Mouse (Mus musculus): ENCODE measurements at regions not wholly inside any gene's neighbourhood (a gene's known extent, or its start where the extent isn't known, plus 50 kb on each side); places are given as distances from the start of the nearest gene placed in this dataset.

GRCm38 (mm10) chr13:84757896-84758567 is 431.2 kb upstream of the Ccnh start:
- TF ChIP-seq USF1 (IDR thresholded peaks at IDR 0.05; ENCODE audit: low read depth), result no peak
- no peak for TF ChIP-seq CEBPB (IDR thresholded peaks at IDR 0.05; ENCODE audit: low read depth)
- no peak for TF ChIP-seq MAX (IDR thresholded peaks at IDR 0.05)
- no peak for TF ChIP-seq MYOG (IDR thresholded peaks at IDR 0.05; ENCODE audit: control insufficient read depth, extremely low read depth, insufficient read length)
- no peak for TF ChIP-seq CTCF (IDR thresholded peaks at IDR 0.05; ENCODE audit: control insufficient read depth, insufficient read depth, insufficient read length)
- TF ChIP-seq MYOD1 (IDR thresholded peaks at IDR 0.05; ENCODE audit: control insufficient read depth, insufficient read length, low read depth), result no peak
- TF ChIP-seq FOSL1 (IDR thresholded peaks at IDR 0.05; ENCODE audit: insufficient read depth, low read length, poor library complexity, severe bottlenecking), result no peak
- no peaks in the 10 kb centered on the region for H3K79me3 ChIP-seq (ENCODE audit: low read depth)
- H3ac ChIP-seq (ENCODE audit: control insufficient read depth, insufficient read length, low read depth), result no peak overlapping the region
- no peaks in the 10 kb centered on the region for H3K79me2 ChIP-seq (ENCODE audit: control insufficient read depth, insufficient read depth)
- H3K27me3 ChIP-seq (ENCODE audit: control insufficient read depth, insufficient read depth, insufficient read length), result no peaks in the 10 kb centered on the region
- no peak overlapping the region for H3K4me3 ChIP-seq (ENCODE audit: insufficient read depth, poor library complexity, severe bottlenecking)
- no peaks in the 10 kb centered on the region for H3K36me3 ChIP-seq (ENCODE audit: control insufficient read depth, insufficient read depth)

- TF ChIP-seq USF1 (IDR thresholded peaks at IDR 0.05; ENCODE audit: low read depth) (no peak), FOSL1 (IDR thresholded peaks at IDR 0.05; ENCODE audit: insufficient read depth, low read length, poor library complexity, severe bottlenecking) (no peak), MYOG (IDR thresholded peaks at IDR 0.05; ENCODE audit: control insufficient read depth, extremely low read depth, insufficient read length) (no peak), CTCF (IDR thresholded peaks at IDR 0.05; ENCODE audit: control insufficient read depth, insufficient read depth, insufficient read length) (peak; percentile 55)
- no peak overlapping the region for H3K4me3 ChIP-seq (ENCODE audit: insufficient read depth, poor library complexity, severe bottlenecking)
- H3K36me3 ChIP-seq (ENCODE audit: control insufficient read depth, insufficient read depth), result no peaks in the 10 kb centered on the region
- no peaks in the 10 kb centered on the region for H3K79me2 ChIP-seq (ENCODE audit: control insufficient read depth, insufficient read depth)
- H3K79me3 ChIP-seq (ENCODE audit: low read depth), result no peaks in the 10 kb centered on the region
- no peaks in the 10 kb centered on the region for H3K27me3 ChIP-seq (ENCODE audit: control insufficient read depth, insufficient read depth, insufficient read length)
- H3ac ChIP-seq (ENCODE audit: control insufficient read depth, insufficient read length, low read depth), result no peak overlapping the region
These were observed 430.7 kb upstream of the Ccnh start for GRCm38 (mm10) chr13:84758568-84758900.

- Histone ChIP-seq H3K4me3 (ENCODE audit: insufficient read depth, poor library complexity, severe bottlenecking) (no peak overlapping the region), H3K27me3 (ENCODE audit: control insufficient read depth, insufficient read depth, insufficient read length) (no peaks in the 10 kb centered on the region), H3K79me2 (ENCODE audit: control insufficient read depth, insufficient read depth) (no peaks in the 10 kb centered on the region), H3K79me3 (ENCODE audit: low read depth) (no peaks in the 10 kb centered on the region), H3ac (ENCODE audit: control insufficient read depth, insufficient read length, low read depth) (no peak overlapping the region), H3K36me3 (ENCODE audit: control insufficient read depth, insufficient read depth) (no peaks in the 10 kb centered on the region)
- no peak for TF ChIP-seq MYOD1 (IDR thresholded peaks at IDR 0.05; ENCODE audit: control insufficient read depth, insufficient read length, low read depth)
- no peak for TF ChIP-seq FOSL1 (IDR thresholded peaks at IDR 0.05; ENCODE audit: insufficient read depth, low read length, poor library complexity, severe bottlenecking)
- no peak for TF ChIP-seq CEBPB (IDR thresholded peaks at IDR 0.05; ENCODE audit: low read depth)
- TF ChIP-seq MAX (IDR thresholded peaks at IDR 0.05), result no peak
- no peak for TF ChIP-seq CTCF (IDR thresholded peaks at IDR 0.05; ENCODE audit: control insufficient read depth, insufficient read depth, insufficient read length)
- TF ChIP-seq MYOG (IDR thresholded peaks at IDR 0.05; ENCODE audit: control insufficient read depth, extremely low read depth, insufficient read length), result no peak
- no peak for TF ChIP-seq USF1 (IDR thresholded peaks at IDR 0.05; ENCODE audit: low read depth)
These were observed 430.1 kb upstream of the Ccnh start for GRCm38 (mm10) chr13:84759061-84759460.

GRCm38 (mm10) chr13:84760471-84760870 is 428.7 kb upstream of the Ccnh start:
- TF ChIP-seq CTCF (IDR thresholded peaks at IDR 0.05; ENCODE audit: control insufficient read depth, insufficient read depth, insufficient read length) (no peak), MYOG (IDR thresholded peaks at IDR 0.05; ENCODE audit: control insufficient read depth, extremely low read depth, insufficient read length) (no peak), MYOD1 (IDR thresholded peaks at IDR 0.05; ENCODE audit: control insufficient read depth, insufficient read length, low read depth) (no peak), MAX (IDR thresholded peaks at IDR 0.05) (no peak)
- H3K79me2 ChIP-seq (ENCODE audit: control insufficient read depth, insufficient read depth), result no peaks in the 10 kb centered on the region
- no peak overlapping the region for H3K4me3 ChIP-seq (ENCODE audit: insufficient read depth, poor library complexity, severe bottlenecking)

GRCm38 (mm10) chr13:84760978-84761377 is 428.2 kb upstream of the Ccnh start:
- Histone ChIP-seq H3K4me3 (ENCODE audit: insufficient read depth, poor library complexity, severe bottlenecking) (no peak overlapping the region), H3ac (ENCODE audit: control insufficient read depth, insufficient read length, low read depth) (no peak overlapping the region), H3K79me3 (ENCODE audit: low read depth) (no peaks in the 10 kb centered on the region), H3K27me3 (ENCODE audit: control insufficient read depth, insufficient read depth, insufficient read length) (no peaks in the 10 kb centered on the region), H3K36me3 (ENCODE audit: control insufficient read depth, insufficient read depth) (no peaks in the 10 kb centered on the region), H3K79me2 (ENCODE audit: control insufficient read depth, insufficient read depth) (no peaks in the 10 kb centered on the region)
- TF ChIP-seq FOSL1 (IDR thresholded peaks at IDR 0.05; ENCODE audit: insufficient read depth, low read length, poor library complexity, severe bottlenecking) (no peak), CEBPB (IDR thresholded peaks at IDR 0.05; ENCODE audit: low read depth) (no peak), MYOG (IDR thresholded peaks at IDR 0.05; ENCODE audit: control insufficient read depth, extremely low read depth, insufficient read length) (no peak), CTCF (IDR thresholded peaks at IDR 0.05; ENCODE audit: control insufficient read depth, insufficient read depth, insufficient read length) (no peak)

More at GRCm38 (mm10) chr13:84760471-84760870, 428.7 kb upstream of the Ccnh start:
- no peak overlapping the region for H3ac ChIP-seq (ENCODE audit: control insufficient read depth, insufficient read length, low read depth)
- H3K27me3 ChIP-seq (ENCODE audit: control insufficient read depth, insufficient read depth, insufficient read length), result no peaks in the 10 kb centered on the region
- H3K36me3 ChIP-seq (ENCODE audit: control insufficient read depth, insufficient read depth), result no peaks in the 10 kb centered on the region
- no peaks in the 10 kb centered on the region for H3K79me3 ChIP-seq (ENCODE audit: low read depth)

- no peak overlapping the region for H3K4me3 ChIP-seq (ENCODE audit: insufficient read depth, poor library complexity, severe bottlenecking)
- H3K36me3 ChIP-seq (ENCODE audit: control insufficient read depth, insufficient read depth), result no peaks in the 10 kb centered on the region
- TF ChIP-seq MYOG (IDR thresholded peaks at IDR 0.05; ENCODE audit: control insufficient read depth, extremely low read depth, insufficient read length) (no peak), MAX (IDR thresholded peaks at IDR 0.05) (no peak), USF1 (IDR thresholded peaks at IDR 0.05; ENCODE audit: low read depth) (no peak), FOSL1 (IDR thresholded peaks at IDR 0.05; ENCODE audit: insufficient read depth, low read length, poor library complexity, severe bottlenecking) (no peak), CTCF (IDR thresholded peaks at IDR 0.05; ENCODE audit: control insufficient read depth, insufficient read depth, insufficient read length) (no peak), CEBPB (IDR thresholded peaks at IDR 0.05; ENCODE audit: low read depth) (no peak), MYOD1 (IDR thresholded peaks at IDR 0.05; ENCODE audit: control insufficient read depth, insufficient read length, low read depth) (no peak)
- no peak overlapping the region for H3ac ChIP-seq (ENCODE audit: control insufficient read depth, insufficient read length, low read depth)
- no peaks in the 10 kb centered on the region for H3K79me2 ChIP-seq (ENCODE audit: control insufficient read depth, insufficient read depth)
- H3K27me3 ChIP-seq (ENCODE audit: control insufficient read depth, insufficient read depth, insufficient read length), result no peaks in the 10 kb centered on the region
- H3K79me3 ChIP-seq (ENCODE audit: low read depth), result no peaks in the 10 kb centered on the region
These were observed 427.4 kb upstream of the Ccnh start for GRCm38 (mm10) chr13:84761821-84762220.
